Mouse (Mus musculus): ENCODE measurements around the gene Ankmy1. TPM values are rescaled to one million over a fixed set of nuclear protein-coding genes. Genes with fewer than 3 reads are reported as not detected.
A peak's percentile ranks its signal among the peaks of the same experiment; 100 is the strongest.

Gene Ankmy1
- total and polyA plus RNA-seq, 2 experiments = 0.09 TPM; not detected in 1

- Histone ChIP-seq H3K27ac (replicated peaks; ENCODE audit: insufficient read depth, low read depth, low read length) (no peak overlapping the region), H3K27me3 (ENCODE audit: control insufficient read depth, insufficient read depth, low read length) (no peaks in the 10 kb centered on the region)
- TF ChIP-seq POLR2A (IDR thresholded peaks at IDR 0.05; ENCODE audit: extremely low read depth, insufficient read depth, low read length) (no peak), CTCF (IDR thresholded peaks at IDR 0.05; ENCODE audit: low read depth, low read length) (no peak)
Measured at GRCm38 (mm10) chr1:92937797-92938196, 35.1 kb upstream of the Ankmy1 start.

DNA sequence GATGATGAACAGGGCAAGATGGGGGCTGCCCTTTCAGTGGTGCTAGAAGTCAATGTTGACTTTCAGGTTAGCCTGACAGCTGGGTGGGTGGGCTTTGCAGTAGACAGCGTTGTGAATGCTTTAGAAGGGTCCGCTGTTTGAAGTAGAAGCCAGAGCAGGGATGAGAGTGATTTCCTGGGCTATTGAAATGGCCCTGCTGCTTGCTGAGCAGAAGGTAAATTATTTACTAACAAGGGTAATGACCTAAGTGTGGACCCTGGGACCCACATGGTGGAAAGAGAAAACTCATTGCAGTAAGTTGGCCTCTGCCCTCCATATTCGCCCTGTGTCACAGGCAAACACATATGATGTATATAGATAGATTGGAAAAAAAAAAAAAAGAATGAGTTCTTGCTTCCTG lies 33.8 kb upstream of the Ankmy1 start:
- WGBS = 25% methylated on average over 3 of the region's 3 CpGs
- H3K9ac ChIP-seq (ENCODE audit: low read depth, low read length) = peak overlapping the region; percentile 44; the same call in 1 of the 2 replicates
- peaks cover 4% of the 10 kb centered on the region; the same call in 1 of the 2 replicates for H3K79me2 ChIP-seq (ENCODE audit: control insufficient read depth, insufficient read depth, low read length)
- H3K27ac ChIP-seq (replicated peaks; ENCODE audit: insufficient read depth, low read depth, low read length) = peak overlapping the region; percentile 78
- no peaks in the 10 kb centered on the region for H3K27me3 ChIP-seq (ENCODE audit: control insufficient read depth, insufficient read depth, low read length)
- H3K36me3 ChIP-seq (ENCODE audit: control insufficient read depth, insufficient read depth, low read length) = peaks cover 7% of the 10 kb centered on the region; the same call in 1 of the 2 replicates
- DNase-seq (ENCODE audit: extremely low read depth, low read depth, low spot score) = peak; percentile 78
- H3K4me1 ChIP-seq (ENCODE audit: control insufficient read depth, insufficient read depth, low read length) = peaks cover 12% of the 10 kb centered on the region
- H3K4me3 ChIP-seq (ENCODE audit: insufficient read depth, low read depth, low read length) = peak overlapping the region; percentile 16
- TF ChIP-seq POLR2A (IDR thresholded peaks at IDR 0.05; ENCODE audit: extremely low read depth, insufficient read depth, low read length) (no peak), CTCF (IDR thresholded peaks at IDR 0.05; ENCODE audit: low read depth, low read length) (no peak)

More at GRCm38 (mm10) chr1:92937797-92938196, 35.1 kb upstream of the Ankmy1 start:
- H3K9ac ChIP-seq (ENCODE audit: low read depth, low read length) = no peak overlapping the region
- H3K36me3 ChIP-seq (ENCODE audit: control insufficient read depth, insufficient read depth, low read length) = peaks cover 7% of the 10 kb centered on the region
- WGBS = 52% methylated on average over 3 of the region's 3 CpGs
- DNase-seq (ENCODE audit: extremely low read depth, low read depth, low spot score) = peak; percentile 45
- peaks cover 12% of the 10 kb centered on the region for H3K4me1 ChIP-seq (ENCODE audit: control insufficient read depth, insufficient read depth, low read length)
- H3K4me3 ChIP-seq (ENCODE audit: insufficient read depth, low read depth, low read length) = no peak overlapping the region
- H3K79me2 ChIP-seq (ENCODE audit: control insufficient read depth, insufficient read depth, low read length) = peaks cover 4% of the 10 kb centered on the region; the same call in 1 of the 2 replicates

DNA sequence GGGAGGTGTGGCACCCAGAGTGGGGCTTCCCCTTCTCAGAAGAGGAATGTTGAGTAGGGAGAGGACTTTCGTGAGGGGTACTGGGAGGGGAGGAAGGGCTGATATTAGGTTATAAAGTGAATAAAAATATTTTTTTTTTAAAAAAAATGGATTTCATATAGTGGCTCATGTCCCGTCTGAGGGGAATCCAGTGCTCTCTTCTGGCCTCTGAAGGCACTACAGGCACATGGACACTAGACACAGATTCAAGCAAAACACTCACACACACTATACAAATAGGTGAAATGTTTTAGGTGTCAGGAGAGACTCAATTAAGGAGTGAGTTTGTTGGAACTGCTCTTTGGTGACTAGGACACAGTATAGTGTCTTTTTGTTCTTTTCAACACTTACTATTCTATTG lies 33.3 kb upstream of the Ankmy1 start:
- Histone ChIP-seq H3K4me3 (ENCODE audit: insufficient read depth, low read depth, low read length) (peak overlapping the region; percentile 21), H3K79me2 (ENCODE audit: control insufficient read depth, insufficient read depth, low read length) (peaks cover 4% of the 10 kb centered on the region; the same call in 1 of the 2 replicates), H3K4me1 (ENCODE audit: control insufficient read depth, insufficient read depth, low read length) (peaks cover 12% of the 10 kb centered on the region), H3K36me3 (ENCODE audit: control insufficient read depth, insufficient read depth, low read length) (peaks cover 4% of the 10 kb centered on the region; the same call in 1 of the 2 replicates), H3K9ac (ENCODE audit: low read depth, low read length) (peak overlapping the region; percentile 20; the same call in 1 of the 2 replicates), H3K27ac (replicated peaks; ENCODE audit: insufficient read depth, low read depth, low read length) (peak overlapping the region; percentile 49), H3K27me3 (ENCODE audit: control insufficient read depth, insufficient read depth, low read length) (no peaks in the 10 kb centered on the region)
- no peak for DNase-seq (ENCODE audit: extremely low read depth, low read depth, low spot score)
- 16% methylated on average over 2 of the region's 2 CpGs for WGBS
- TF ChIP-seq POLR2A (IDR thresholded peaks at IDR 0.05; ENCODE audit: extremely low read depth, insufficient read depth, low read length) = no peak
- TF ChIP-seq CTCF (IDR thresholded peaks at IDR 0.05; ENCODE audit: low read depth, low read length) = no peak

DNA sequence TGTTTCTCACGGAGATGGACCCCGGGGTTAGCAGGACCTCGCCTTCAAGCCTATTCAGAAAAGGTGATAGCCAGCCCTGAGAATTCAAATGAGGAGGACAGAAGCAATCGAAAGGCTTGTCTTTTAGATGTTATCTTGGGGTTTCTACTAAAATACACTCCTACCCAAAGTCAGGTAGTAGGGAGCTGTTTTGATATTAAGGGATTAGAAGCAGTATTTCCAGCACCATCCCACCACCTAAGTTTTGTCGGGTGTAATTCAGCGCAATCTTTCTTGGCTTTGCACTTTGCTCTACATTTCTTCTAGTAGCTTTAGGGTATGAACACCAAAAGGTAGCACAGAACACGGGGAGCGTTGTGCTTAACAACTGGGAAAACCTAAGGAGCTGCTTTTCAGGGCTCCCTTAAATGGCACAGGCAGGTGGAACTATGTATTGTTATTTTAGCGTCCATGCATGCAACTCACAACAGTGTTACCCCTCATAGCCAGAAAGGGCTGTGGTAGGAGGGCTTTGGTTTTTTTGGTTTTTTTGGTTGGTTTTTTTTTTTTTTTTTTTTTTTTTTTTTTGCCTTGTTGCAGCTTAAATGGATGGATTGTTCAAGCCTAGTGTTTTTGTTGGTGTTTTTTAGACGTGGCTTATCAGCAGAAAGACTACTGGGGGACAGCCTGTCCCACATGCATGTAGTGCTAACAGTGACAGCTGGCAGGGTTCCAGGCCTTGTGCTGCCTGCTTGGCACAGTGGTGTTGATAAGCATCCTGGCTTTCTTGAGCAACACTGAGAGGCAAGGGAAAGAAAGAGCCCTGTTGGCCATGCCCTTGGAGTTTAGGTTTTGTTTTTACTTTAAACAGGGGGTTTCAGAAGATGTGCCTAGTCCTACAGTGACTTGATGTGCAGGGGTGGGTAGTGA lies 32.6 kb upstream of the Ankmy1 start:
- 5% methylated on average over 10 of the region's 10 CpGs for WGBS
- Histone ChIP-seq H3K4me3 (ENCODE audit: insufficient read depth, low read depth, low read length) (peak overlapping the region; percentile 54), H3K36me3 (ENCODE audit: control insufficient read depth, insufficient read depth, low read length) (peaks cover 2% of the 10 kb centered on the region; the same call in 1 of the 2 replicates), H3K27me3 (ENCODE audit: control insufficient read depth, insufficient read depth, low read length) (no peaks in the 10 kb centered on the region), H3K27ac (replicated peaks; ENCODE audit: insufficient read depth, low read depth, low read length) (peak overlapping the region; percentile 49), H3K9ac (ENCODE audit: low read depth, low read length) (peak overlapping the region; percentile 54), H3K79me2 (ENCODE audit: control insufficient read depth, insufficient read depth, low read length) (peaks cover 4% of the 10 kb centered on the region; the same call in 1 of the 2 replicates), H3K4me1 (ENCODE audit: control insufficient read depth, insufficient read depth, low read length) (peaks cover 12% of the 10 kb centered on the region)
- no peak for TF ChIP-seq POLR2A (IDR thresholded peaks at IDR 0.05; ENCODE audit: extremely low read depth, insufficient read depth, low read length)
- peak; percentile 82 for DNase-seq (ENCODE audit: extremely low read depth, low read depth, low spot score)

DNA sequence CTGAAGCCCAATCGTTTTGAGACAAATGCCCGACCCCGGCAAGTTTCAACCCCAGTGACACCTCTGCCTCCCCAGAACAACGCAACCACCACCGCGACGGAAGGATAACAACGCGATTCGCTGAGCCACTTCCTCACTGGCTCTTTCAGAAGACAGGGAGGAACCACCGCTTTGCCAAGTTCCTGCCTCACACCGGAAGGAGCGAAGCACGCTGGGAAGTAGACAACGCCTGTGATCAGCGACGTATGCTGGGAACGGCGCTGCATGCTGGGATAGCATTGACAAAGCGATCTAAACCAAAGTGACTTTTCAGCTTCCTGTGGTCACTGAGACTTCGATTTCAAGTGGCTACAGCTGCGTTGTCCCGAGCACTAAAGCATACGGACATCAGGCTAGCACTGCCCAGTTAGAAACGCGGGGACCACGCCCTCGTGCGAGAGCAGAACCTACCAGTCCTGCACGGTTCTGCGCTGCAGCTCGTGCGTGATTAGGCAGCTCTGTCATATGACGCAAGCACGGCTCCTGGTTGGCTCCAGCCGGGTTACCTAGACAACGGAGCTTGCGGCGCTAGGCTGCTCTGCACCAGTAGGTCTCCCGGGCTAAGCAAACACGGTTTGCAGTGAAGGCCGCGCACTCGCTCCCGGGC lies 31.6 kb upstream of the Ankmy1 start, which contains the start of gene Capn10:
Gene Capn10, plus strand, starts transcription at position 195 of the 646 bp plus-strand sequence.
- H3K27ac ChIP-seq (replicated peaks; ENCODE audit: insufficient read depth, low read depth, low read length) = peak within 1 kb of the TSS; percentile 77
- WGBS = under 1% methylated on average over 45 of the region's 45 CpGs
- no peaks in the 10 kb centered on the region for H3K27me3 ChIP-seq (ENCODE audit: control insufficient read depth, insufficient read depth, low read length)
- H3K36me3 ChIP-seq (ENCODE audit: control insufficient read depth, insufficient read depth, low read length) = peaks cover 1% of the 10 kb centered on the region; the same call in 1 of the 2 replicates
- H3K4me3 ChIP-seq (ENCODE audit: insufficient read depth, low read depth, low read length) = peak within 1 kb of the TSS; percentile 54
- DNase-seq (ENCODE audit: extremely low read depth, low read depth, low spot score) = peak; percentile 98
- H3K4me1 ChIP-seq (ENCODE audit: control insufficient read depth, insufficient read depth, low read length) = peaks cover 12% of the 10 kb centered on the region
- H3K79me2 ChIP-seq (ENCODE audit: control insufficient read depth, insufficient read depth, low read length) = peaks cover 4% of the 10 kb centered on the region; the same call in 1 of the 2 replicates
- H3K9ac ChIP-seq (ENCODE audit: low read depth, low read length) = peak within 1 kb of the TSS; percentile 59
- TF ChIP-seq CTCF (IDR thresholded peaks at IDR 0.05; ENCODE audit: low read depth, low read length) = no peak
- TF ChIP-seq POLR2A (IDR thresholded peaks at IDR 0.05; ENCODE audit: extremely low read depth, insufficient read depth, low read length) = peak; percentile 85

All from liver, adult 2 months (tissue).